Mouse (Mus musculus) cerebellum, adult 2 months (tissue): ENCODE measurements at regions not wholly inside any gene's neighbourhood (a gene's known extent, or its start where the extent isn't known, plus 50 kb on each side); places are given as distances from the start of the nearest gene placed in this dataset.

Experiments used
- CTCF ChIP-seq: fragments of 200-500 bp; IDR thresholded peaks from 2 replicates; pipeline ENCODE4 v1.5.1; 2011; ENCODE audit warnings: low read depth, mild to moderate bottlenecking, control low read depth, low read length, moderate library complexity, borderline replicate concordance; ENCODE audit not compliant: insufficient read depth
- POLR2A ChIP-seq: fragments of 200-500 bp; IDR thresholded peaks from 2 replicates; pipeline ENCODE4 v1.6.1; 2011; ENCODE audit warnings: low read length, control low read depth, borderline replicate concordance; ENCODE audit not compliant: insufficient read depth

- peak; percentile 22; the same call in 1 of the 2 replicates for TF ChIP-seq CTCF
- TF ChIP-seq POLR2A, result no peak
These were observed 648.8 kb upstream of the Igfbp3 start for GRCm38 (mm10) chr11:7862547-7862946.
